Mouse (Mus musculus) heart, adult 2 months (tissue): ENCODE data around the gene Tmed8. TPM values are rescaled to one million over a fixed set of nuclear protein-coding genes. Genes with fewer than 3 reads are reported as not detected.

ENCODE experiments used
- DNase-seq, 2 experiments: peaks; one replicate each; pipeline ENCODE4 v3.0.0; 2021
- H3K27ac ChIP-seq: fragments of 200-600 bp; 2 replicates; pipeline ENCODE4 v1.8.1; 2022
- H3K27me3 ChIP-seq: fragments of 200-500 bp; 2 replicates; pipeline ENCODE4 v1.6.1; 2012; ENCODE audit warnings: mild to moderate bottlenecking, low read length, inconsistent platforms, mixed read lengths; ENCODE audit not compliant: control insufficient read depth, insufficient read depth
- H3K36me3 ChIP-seq: fragments of 200-500 bp; 2 replicates; pipeline ENCODE4 v1.6.1; 2012; ENCODE audit warnings: low read length, inconsistent platforms; ENCODE audit not compliant: control insufficient read depth, insufficient read depth
- H3K4me1 ChIP-seq: fragments of 200-500 bp; 2 replicates; pipeline ENCODE4 v1.6.1; 2011; ENCODE audit warnings: low read length; ENCODE audit not compliant: control insufficient read depth, insufficient read depth
- H3K4me3 ChIP-seq: fragments of 200-600 bp; 2 replicates; pipeline ENCODE4 v1.8.1; 2022
- H3K79me2 ChIP-seq: fragments of 200-500 bp; replicated peaks from 2 replicates; pipeline ENCODE4 v1.6.1; 2012; ENCODE audit warnings: mild to moderate bottlenecking, inconsistent platforms, low read length, moderate library complexity, mixed read lengths; ENCODE audit not compliant: control insufficient read depth, insufficient read depth
- H3K9ac ChIP-seq: fragments of 200-500 bp; 2 replicates; pipeline ENCODE4 v1.6.1; 2012; ENCODE audit warnings: low read depth, mild to moderate bottlenecking, control low read depth, inconsistent platforms, low read length, mixed read lengths
- CTCF ChIP-seq: fragments of 200-600 bp; IDR thresholded peaks from 2 replicates; pipeline ENCODE4 v1.8.1; 2022; ENCODE audit warnings: antibody characterized with exemption, mild to moderate bottlenecking, moderate library complexity
- EP300 ChIP-seq: fragments of 200-500 bp; IDR thresholded peaks from 2 replicates; pipeline ENCODE4 v1.6.1; 2011; ENCODE audit warnings: low read depth, low read length, control low read depth; ENCODE audit not compliant: insufficient read depth
- POLR2A ChIP-seq: fragments of 200-500 bp; IDR thresholded peaks from 2 replicates; pipeline ENCODE4 v1.6.1; 2011; ENCODE audit warnings: mild to moderate bottlenecking, low read depth, low read length, control low read depth; ENCODE audit not compliant: insufficient read depth
- WGBS: fragments of 180-500 bp; shearing (Covaris S2); methylation state at CpG from one replicate; pipeline ENCODE4 v1.1.7; 2018; 5-methylcytosine and 5-hydroxymethylcytosine counted together
- intact Hi-C: fragments of 180-260 bp; cut with DNase I; formaldehyde crosslinking; loops from one replicate; pipeline ENCODE4 v1.15.1; 2025
- polyA plus RNA-seq: library from polyadenylated mRNA; depleted of rRNA; stranded (reverse); fragments of >200 nt; gene quantifications from 2 replicates; pipeline ENCODE4 v1.2.3, GENCODE M21; 2012
- total RNA-seq, 2 experiments: library from RNA; stranded (reverse); gene quantifications; 2 replicates each; pipeline ENCODE4 v1.2.3; 2021

Tmed8 gene
- total and polyA plus RNA-seq, 3 experiments, result 3.1 to 6.4 (median 5.3) TPM

GRCm38 (mm10) chr12:87149471-87149870, 50.8 kb downstream of the Tmed8 start:
- Histone ChIP-seq H3K4me3 (no peak overlapping the region), H3K27me3 (no peaks in the 10 kb centered on the region), H3K79me2 (no peaks in the 10 kb centered on the region), H3K9ac (no peak overlapping the region), H3K27ac (no peak overlapping the region), H3K36me3 (peaks cover 8% of the 10 kb centered on the region; the same call in 1 of the 2 replicates), H3K4me1 (peaks cover 5% of the 10 kb centered on the region)
- 96% methylated on average over 5 of the region's 5 CpGs for WGBS
- DNase-seq, result no peak
- no peak for TF ChIP-seq POLR2A
- TF ChIP-seq CTCF, result no peak
- no peak for TF ChIP-seq EP300
- intact Hi-C loops, result loop anchor here (10.0 kb wide), 2 partner anchors 165 to 375 kb away; no protein-coding TSS in a partner anchor

GRCm38 (mm10) chr12:87148136-87148535, 52.1 kb downstream of the Tmed8 start:
- Histone ChIP-seq H3K79me2 (no peaks in the 10 kb centered on the region), H3K27ac (peak overlapping the region; percentile 89), H3K4me3 (peak overlapping the region; percentile 80), H3K4me1 (peaks cover 5% of the 10 kb centered on the region), H3K27me3 (no peaks in the 10 kb centered on the region), H3K36me3 (peaks cover 8% of the 10 kb centered on the region; the same call in 1 of the 2 replicates), H3K9ac (peak overlapping the region; percentile 79)
- intact Hi-C loops, result loop anchor here (10.0 kb wide), 2 partner anchors 163 to 373 kb away; no protein-coding TSS in a partner anchor
- TF ChIP-seq CTCF, result no peak
- no peak for TF ChIP-seq POLR2A
- no peak for TF ChIP-seq EP300
- no peak for DNase-seq
- WGBS, result 13% methylated on average over 15 of the region's 15 CpGs

- Histone ChIP-seq H3K79me2 (no peaks in the 10 kb centered on the region), H3K4me3 (peak within 1 kb of the TSS; percentile 80), H3K36me3 (peaks cover 8% of the 10 kb centered on the region; the same call in 1 of the 2 replicates), H3K27me3 (no peaks in the 10 kb centered on the region), H3K27ac (peak within 1 kb of the TSS; percentile 89), H3K9ac (peak within 1 kb of the TSS; percentile 79), H3K4me1 (peaks cover 5% of the 10 kb centered on the region)
- peak; percentile 93 to 97 for DNase-seq
- intact Hi-C loops, result loop anchor here (1.0 to 10.0 kb wide), 4 partner anchors 53 to 373 kb away; partner anchors contain the start of genes Ahsa1, Tmed8 and Vipas39
- under 1% methylated on average over 61 of the region's 61 CpGs for WGBS
- TF ChIP-seq EP300, result peak; percentile 30; the same call in 1 of the 2 replicates
- TF ChIP-seq POLR2A, result peak; percentile 63; the same call in 1 of the 2 replicates
- peak; percentile 11; the same call in 1 of the 2 replicates for TF ChIP-seq CTCF
These were observed 52.7 kb downstream of the Tmed8 start, which contains the start of gene Pomt2 for GRCm38 (mm10) chr12:87147395-87148089. Gene Pomt2, minus strand, starts transcription at chr12:87147968.

- Histone ChIP-seq H3K27me3 (no peaks in the 10 kb centered on the region), H3K4me1 (peaks cover 5% of the 10 kb centered on the region), H3K79me2 (no peaks in the 10 kb centered on the region), H3K9ac (peak within 1 kb of the TSS; percentile 79), H3K27ac (peak within 1 kb of the TSS; percentile 89), H3K36me3 (peaks cover 8% of the 10 kb centered on the region; the same call in 1 of the 2 replicates), H3K4me3 (peak within 1 kb of the TSS; percentile 80)
- TF ChIP-seq CTCF, result no peak
- TF ChIP-seq EP300, result no peak
- TF ChIP-seq POLR2A, result no peak
- WGBS, result under 1% methylated on average over 27 of the region's 27 CpGs
- intact Hi-C loops, result loop anchor here (1.0 to 10.0 kb wide), 4 partner anchors 54 to 372 kb away; partner anchors contain the start of genes Ahsa1, Tmed8 and Vipas39
- DNase-seq, result peak; percentile 86 to 90
These were observed 53.3 kb downstream of the Tmed8 start, which contains the start of gene Gstz1 for GRCm38 (mm10) chr12:87146966-87147365. Gene Gstz1, plus strand, starts transcription at chr12:87147165.

GRCm38 (mm10) chr12:87142156-87142555, 58.1 kb downstream of the Tmed8 start:
- intact Hi-C loops, result loop anchor here (10.0 kb wide), 2 partner anchors 157 to 367 kb away; no protein-coding TSS in a partner anchor
- Histone ChIP-seq H3K4me1 (peaks cover 1% of the 10 kb centered on the region; the same call in 1 of the 2 replicates), H3K79me2 (no peaks in the 10 kb centered on the region; the same call in 1 of the 2 replicates), H3K4me3 (no peak overlapping the region), H3K27me3 (no peaks in the 10 kb centered on the region), H3K36me3 (peaks cover 5% of the 10 kb centered on the region; the same call in 1 of the 2 replicates), H3K9ac (no peak overlapping the region), H3K27ac (no peak overlapping the region)
- TF ChIP-seq CTCF, result no peak
- no peak for TF ChIP-seq EP300
- TF ChIP-seq POLR2A, result no peak
- WGBS, result 54% methylated on average over 2 of the region's 2 CpGs
- no peak for DNase-seq

GRCm38 (mm10) chr12:87138768-87139167, 61.5 kb downstream of the Tmed8 start:
- Histone ChIP-seq H3K36me3 (no peaks in the 10 kb centered on the region), H3K4me3 (no peak overlapping the region), H3K9ac (no peak overlapping the region), H3K79me2 (no peaks in the 10 kb centered on the region; the same call in 1 of the 2 replicates), H3K4me1 (no peaks in the 10 kb centered on the region), H3K27ac (no peak overlapping the region), H3K27me3 (no peaks in the 10 kb centered on the region)
- TF ChIP-seq EP300 (no peak), CTCF (no peak), POLR2A (no peak)
- intact Hi-C loops, result no loop called here
- 86% methylated on average over 1 of the region's 2 CpGs for WGBS
- DNase-seq, result no peak
